Mouse (Mus musculus): ENCODE measurements at regions not wholly inside any gene's neighbourhood (a gene's known extent, or its start where the extent isn't known, plus 50 kb on each side); places are given as distances from the start of the nearest gene placed in this dataset.
"Not testable (repeated sequence)": the region's sequence is repeated elsewhere in the genome, so short reads cannot be mapped to it uniquely, and the experiment has no call there.

DNA sequence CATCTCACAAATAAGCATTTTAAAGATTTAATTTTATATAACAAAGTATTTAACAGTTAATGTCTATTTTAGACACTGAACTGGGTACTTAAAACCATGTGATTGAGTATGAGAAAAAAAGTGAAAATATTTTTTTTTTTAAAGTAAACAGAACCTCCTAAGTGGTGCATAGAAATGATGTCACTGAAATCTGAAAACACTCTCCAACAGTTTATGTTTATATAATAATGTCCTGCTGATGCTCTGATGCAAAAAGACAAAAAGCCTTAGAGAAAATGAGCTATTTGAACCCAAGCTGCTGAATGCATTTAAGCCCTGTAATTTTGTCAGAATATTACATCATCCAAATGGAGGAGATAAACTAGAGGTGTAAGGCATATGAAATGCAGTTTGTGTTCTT is 3447.1 kb downstream of the 9330182O14Rik start:
- DNase-seq (ENCODE audit: low read depth, low spot score), result no peak

DNA sequence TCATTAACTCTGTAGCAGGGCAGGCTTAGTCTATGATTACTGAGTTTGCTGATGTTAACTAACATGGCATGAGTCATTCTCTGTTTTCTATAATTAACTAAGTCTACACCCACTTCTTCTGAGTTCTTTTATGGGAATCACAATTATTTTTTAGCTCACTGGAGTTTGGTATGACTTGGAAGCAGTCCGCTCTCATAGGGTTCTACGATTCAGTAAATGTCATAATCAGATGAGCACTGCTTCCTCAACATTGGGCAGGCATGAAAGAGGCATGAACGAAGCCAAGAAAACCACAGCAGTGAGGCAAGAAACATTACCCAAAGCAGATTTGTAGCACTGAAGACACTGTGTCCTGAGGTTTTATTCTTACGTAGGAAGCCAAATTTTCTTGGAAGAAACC is 3451.6 kb downstream of the 9330182O14Rik start:
- no peak for DNase-seq (ENCODE audit: low read depth, low spot score)

DNA sequence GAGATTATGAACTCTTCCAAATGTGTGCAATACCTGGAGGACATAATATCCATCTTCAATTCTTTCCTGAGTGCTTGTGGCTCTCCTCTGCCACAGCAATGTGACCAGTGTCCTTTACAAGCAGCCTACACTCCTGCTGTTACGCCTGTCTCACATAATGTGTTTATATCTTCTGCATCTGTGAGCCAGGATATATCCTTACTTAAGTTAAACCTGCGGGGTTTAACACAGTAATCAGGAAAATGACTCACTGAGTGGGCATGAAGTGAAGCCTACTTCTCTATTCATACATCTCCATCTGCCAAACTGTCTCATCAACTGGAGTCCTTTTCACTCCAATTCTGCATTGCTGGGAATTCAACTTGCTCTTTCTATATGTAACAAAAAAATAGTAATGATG is 3453.9 kb downstream of the 9330182O14Rik start:
- DNase-seq (ENCODE audit: low read depth, low spot score), result no peak

DNA sequence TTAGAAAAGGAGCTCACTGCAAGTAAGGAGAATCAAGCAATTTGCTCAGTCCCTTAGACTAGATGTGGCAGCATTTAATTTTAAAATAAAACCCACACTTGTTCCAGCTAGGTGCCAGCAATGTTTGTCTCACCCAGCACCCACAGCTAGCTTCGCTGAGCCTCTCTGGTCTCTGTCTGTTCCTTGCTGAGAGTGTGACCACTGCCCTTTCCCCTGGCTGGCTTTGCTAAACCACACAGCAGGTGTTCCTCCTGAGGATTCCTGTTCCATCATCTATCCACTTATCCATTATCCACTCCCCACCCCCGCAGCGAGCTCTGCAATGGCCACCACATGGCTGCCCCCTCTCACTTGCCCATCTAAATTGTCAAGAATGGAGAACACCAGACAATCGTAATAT is 3473.5 kb downstream of the 9330182O14Rik start:
- no peak for DNase-seq (ENCODE audit: low read depth, low spot score)

DNA sequence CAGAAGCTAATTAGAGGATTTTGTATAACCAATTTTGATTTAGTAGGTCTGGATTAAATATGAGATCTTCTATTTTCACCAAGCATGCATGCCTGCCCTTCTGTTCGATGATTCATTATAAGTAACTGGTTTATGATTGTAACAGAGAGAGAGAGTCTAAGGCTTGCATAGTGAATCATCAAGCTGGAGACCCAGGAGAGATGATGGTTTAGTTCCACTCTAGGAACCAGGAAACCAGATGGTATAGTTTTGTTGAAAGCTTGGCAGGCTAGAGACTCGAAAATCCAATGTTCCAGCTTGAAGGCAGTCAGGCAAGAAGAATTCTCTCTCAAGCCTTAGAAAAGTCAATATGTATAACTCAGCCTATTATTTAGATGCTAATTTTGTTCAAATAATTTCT is 3475.7 kb downstream of the 9330182O14Rik start:
- no peak for DNase-seq (ENCODE audit: low read depth, low spot score)

DNA sequence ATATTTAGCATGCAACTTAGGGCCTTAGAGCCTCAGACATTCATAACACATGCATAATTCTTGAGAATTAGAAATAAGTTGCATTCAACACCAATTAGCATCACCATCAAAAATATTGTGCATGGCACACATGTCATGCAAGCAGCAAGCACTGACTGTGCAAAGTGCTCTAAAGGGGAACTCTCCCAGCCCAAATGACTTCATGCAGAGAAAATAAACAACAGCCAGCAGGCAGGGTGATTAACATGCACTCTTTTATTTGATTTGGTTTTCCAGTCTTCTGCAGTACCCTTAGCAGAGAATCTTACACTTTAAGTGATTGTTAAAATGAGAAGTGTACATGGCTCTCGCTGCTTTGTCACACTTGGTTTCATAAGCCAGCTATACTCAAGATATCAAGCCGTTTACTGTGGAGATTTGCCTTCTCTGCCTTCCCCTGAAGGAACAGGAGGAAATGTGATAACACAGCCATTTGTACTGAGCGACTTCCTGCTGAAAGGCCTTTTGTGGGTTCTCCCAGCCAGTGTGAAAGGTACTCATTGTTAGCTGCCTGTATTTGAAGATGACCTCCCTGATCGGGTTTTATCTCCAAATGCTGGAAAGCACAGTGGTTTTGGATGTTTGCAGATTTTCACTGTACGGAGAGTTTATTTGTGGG is 3480.0 kb downstream of the 9330182O14Rik start:
- DNase-seq (ENCODE audit: low read depth, low spot score), result no peak

DNA sequence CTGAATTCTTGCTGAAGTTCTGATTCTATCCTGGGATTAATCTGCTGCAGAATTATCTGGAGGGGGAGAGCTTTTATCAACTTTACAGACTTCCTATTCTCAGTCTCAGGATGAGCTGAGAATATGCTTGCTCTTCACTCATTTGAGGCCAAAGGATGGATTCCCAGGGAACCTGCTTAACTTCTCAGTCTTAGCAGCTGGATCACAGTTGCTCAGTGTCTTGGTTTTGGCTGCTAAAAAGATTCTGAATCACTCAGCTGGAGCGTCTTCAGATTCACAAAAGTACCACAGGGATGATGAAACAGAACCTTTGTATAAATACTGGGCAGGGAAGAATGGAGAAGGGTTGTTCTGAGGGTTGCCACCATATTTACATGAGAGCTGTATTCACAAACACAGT is 3481.6 kb downstream of the 9330182O14Rik start:
- no peak for DNase-seq (ENCODE audit: low read depth, low spot score)

DNA sequence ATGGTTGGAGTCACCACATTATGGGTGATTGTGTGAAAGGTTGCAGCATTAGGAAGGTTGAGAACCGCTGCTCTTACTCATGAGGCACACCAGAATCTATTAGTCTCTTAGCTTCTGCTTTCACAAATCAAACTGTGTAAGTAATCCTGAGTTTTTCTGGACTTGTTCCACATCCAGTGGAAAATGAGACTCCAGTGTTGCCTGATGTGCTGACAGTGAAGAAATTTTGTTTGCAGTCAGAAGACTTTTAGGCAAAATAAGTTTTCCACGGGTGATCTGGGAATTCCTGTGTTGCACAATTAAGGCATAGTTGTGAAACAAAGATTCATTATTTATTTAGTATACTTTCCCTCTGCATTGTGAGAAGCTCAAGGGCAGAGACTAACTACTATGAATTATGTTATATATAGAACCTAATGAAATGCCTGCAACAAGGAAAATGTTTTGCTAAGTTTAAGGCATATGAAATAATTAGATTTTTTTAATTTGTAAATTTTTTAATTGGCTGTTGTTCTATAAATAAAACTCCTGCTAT is 3490.3 kb downstream of the 9330182O14Rik start:
- no peak for DNase-seq (ENCODE audit: low read depth, low spot score)

DNA sequence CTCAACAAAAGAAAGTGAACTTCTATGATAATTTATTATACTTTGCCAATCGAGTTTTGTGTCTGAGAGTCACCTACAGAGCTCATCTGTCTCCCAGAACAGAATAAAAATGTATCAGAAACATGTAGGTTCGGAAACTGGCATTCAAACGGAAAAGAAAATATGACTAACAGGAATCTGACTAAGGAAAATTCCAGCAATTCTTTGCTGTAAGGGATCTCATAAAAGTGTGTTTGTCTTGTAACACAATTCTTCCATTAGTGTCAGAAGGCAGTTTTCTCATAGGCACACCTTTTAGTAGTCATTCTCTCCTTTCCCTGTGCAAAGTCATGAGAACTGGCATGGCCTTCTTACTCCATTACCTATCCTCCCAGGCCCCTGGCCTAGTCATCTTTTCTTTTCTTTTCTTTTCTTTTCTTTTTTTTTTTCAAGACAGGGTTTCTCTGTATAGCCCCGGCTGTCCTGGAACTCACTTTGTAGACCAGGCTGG is 3490.9 kb downstream of the 9330182O14Rik start:
- DNase-seq (ENCODE audit: low read depth, low spot score), result no peak

DNA sequence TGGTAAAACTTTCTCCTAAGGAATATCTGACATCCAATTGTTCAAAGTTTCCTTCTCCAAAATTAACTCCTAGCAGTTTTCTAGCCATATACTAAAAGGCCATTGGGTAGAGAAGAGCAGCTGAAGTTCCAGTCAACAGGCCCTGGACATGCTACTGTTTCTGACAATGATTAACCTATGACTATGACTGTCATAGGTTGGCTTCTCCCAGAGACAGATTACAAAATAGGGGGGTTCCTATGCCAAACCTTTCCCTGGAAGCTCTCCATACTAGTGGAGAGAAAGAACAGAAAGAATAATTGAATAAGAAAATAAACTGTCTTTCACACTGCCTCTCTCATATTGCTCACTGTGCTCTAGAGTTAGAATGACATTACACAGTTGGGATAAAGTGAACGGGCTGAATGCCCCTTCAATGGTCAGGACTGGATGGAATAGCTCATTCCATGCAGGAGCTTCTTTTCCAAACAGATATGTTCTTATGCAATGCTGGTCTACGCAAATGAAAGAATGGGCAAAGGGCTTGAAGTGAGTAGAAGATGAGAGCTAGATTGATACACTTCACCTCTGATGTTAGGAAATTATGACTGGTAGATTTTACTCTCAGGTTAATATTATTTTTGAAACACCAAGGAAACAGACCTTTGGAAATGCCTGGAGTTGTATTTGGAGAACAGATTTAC is 3516.8 kb downstream of the 9330182O14Rik start:
- DNase-seq (ENCODE audit: low read depth, low spot score), result no peak

DNA sequence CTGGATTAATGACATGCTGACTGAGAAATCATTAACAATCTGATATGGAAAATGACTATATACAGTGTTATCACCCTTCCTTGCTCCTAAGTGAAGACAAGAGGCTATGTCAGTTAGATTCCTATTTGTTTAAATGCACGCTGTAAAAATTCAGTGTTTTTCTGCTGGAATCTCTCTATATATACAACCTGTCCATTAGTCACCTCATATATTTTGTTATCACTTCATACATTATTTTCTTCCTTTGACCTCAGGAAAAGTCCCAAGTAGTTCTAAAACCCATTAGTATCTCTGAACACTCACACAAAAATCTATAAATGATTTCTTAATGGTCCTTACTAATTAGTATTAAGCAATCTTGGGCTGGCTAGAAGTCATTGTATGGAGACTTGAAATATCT is 3529.5 kb downstream of the 9330182O14Rik start:
- no peak for DNase-seq (ENCODE audit: low read depth, low spot score)

DNA sequence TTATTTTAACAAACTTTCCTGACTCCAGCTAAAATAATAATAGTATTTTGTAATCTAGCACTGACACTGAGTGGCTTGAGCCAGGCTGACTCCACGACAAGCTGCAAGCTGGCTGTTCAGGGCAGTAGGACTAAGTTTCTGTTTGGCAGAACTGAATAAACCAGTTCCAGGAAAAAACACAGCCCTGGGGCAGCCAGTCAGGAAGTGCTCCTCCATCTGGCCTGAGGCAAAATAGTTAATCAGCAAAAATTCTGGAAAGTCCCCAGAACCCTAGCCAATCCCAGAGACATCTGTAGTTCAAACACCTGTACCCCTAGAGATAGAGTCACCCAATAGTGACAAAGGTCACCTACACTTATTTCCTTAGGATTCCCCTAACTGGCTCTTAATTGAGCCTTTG is 3544.7 kb downstream of the 9330182O14Rik start:
- no peak for DNase-seq (ENCODE audit: low read depth, low spot score)

DNA sequence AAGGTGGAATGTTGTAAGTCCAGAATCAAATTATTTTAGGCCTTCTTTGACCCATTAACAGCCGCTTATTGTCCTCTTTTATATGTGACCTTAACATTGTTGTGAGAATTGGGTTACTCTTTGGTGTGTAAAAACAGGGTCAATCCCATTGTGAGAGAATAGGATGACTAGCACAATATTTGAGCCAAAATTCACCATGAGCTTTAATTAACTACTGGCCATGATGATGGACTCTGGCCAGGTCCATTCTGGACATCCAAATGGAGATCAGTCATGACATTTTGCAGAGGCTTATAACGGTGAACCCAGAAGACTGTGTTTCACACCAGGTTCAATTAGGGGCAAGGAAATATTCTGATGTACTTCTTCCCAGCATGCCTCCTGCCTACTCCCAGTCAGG is 3548.0 kb downstream of the 9330182O14Rik start:
- no peak for DNase-seq (ENCODE audit: low read depth, low spot score)

DNA sequence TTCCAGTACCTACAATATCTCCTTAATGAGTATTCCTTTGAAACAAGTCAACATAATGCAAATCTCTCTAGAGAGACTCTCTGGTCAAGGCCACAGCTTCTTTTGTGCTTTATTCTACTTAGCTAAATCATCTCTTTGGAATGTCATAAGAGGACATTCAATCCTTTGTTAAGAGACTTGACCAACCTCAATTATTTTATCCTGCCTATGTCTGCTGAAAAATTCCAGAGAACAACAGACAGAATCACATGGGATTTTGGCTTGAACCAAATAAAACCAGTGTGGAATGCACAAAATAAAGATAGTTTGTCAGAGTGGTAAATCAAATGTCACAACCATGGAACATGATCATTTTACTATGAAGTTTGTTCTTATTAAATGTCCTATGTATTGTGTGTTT is 3557.8 kb downstream of the 9330182O14Rik start:
- not testable (repeated sequence) for DNase-seq (ENCODE audit: low read depth, low spot score)

DNA sequence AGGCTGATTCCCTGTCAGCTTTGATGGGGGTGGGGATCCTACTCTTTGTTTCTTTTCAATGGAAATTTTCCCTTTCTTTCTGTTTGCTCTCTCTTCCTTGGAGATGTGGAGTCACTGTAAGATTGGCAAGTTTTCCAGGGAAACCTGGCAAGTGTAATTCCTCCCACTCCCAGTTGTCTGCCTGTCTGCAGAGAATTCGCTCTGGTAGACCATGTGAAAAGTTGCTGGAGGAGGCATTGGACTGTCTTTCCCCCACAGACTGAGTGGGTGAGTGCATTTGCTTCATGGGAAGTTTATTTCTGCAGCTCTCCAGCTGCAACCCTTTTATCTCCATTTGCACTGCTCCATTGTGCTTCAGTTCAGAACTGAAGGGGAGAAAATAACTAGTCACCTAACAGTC is 3561.3 kb downstream of the 9330182O14Rik start:
- DNase-seq (ENCODE audit: low read depth, low spot score), result no peak

DNA sequence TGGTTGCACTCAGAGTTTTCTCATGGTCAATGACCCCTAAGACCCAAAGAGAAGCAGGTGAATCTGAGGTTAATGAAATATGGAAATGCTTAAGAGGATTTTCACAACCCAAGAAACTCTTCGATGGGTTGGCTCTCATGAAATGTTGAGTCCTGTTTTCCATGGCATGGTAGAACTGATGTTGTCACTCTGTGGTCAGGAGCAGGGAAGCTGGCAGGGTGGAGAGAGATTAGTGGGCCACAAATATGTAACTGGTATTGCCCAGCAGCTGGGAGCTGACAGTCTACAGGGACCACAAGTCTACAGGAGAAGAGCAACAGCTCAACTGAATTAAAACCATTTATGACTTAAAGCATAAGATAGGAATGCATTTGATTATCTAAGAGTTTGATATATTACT is 3582.9 kb downstream of the 9330182O14Rik start:
- DNase-seq (ENCODE audit: low read depth, low spot score), result no peak

DNA sequence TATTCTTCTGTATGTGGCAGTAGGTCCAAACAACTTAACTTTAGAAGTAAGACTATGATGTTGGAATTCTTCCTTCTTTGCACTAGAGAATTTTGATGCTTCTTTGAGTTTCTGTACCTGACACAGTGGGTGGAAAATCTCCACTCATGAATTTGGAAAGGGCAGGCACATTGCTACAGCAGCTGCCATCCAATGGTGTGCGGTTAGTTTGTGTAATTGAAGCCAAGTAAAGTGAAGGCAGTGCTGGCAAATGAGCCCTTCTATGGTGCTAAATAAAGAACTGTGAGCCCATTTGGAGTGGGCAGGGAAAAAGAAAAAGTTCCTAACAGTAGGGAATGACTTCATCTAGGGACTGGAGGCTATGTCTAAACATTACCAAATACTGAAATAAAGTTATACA is 3583.4 kb downstream of the 9330182O14Rik start:
- DNase-seq (ENCODE audit: low read depth, low spot score), result no peak

DNA sequence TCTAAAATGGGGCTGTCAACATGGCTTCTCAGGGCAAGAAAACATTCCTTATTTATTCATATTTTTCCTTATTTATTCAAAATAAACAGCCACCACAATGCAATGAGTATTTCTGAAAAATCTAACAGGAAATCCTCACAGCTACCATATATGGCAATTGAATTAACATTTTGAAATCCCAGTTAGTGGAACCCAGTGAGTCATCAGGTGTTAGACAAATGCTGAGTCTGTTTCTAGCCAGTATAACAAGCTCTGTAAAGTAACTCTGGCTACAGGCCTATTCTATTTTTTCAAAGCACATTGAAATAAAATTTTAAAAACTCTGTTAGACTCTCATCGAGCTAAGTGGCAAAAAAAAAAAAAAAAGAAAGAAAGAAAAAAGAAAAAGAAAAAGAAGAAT is 3586.8 kb downstream of the 9330182O14Rik start:
- no peak for DNase-seq (ENCODE audit: low read depth, low spot score)

DNA sequence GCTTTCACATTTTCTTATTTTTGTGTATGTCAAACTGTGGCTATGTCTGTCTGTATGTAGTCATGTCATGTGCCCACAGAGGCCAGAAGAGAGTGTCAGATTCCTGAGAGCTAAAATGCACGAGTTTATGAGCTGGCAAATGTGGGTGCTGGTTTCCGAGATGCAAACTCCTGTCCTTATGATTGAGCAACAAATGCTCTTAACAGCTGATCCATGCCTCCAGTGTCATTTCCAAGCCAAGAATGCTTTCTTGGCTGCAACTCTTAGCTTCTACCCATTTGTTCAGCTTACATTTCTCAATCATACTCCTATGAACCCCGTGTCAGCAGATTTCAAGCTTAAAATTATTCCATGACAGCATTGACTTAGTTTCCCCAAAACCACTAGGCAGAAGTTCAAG is 3601.5 kb downstream of the 9330182O14Rik start:
- DNase-seq (ENCODE audit: low read depth, low spot score), result no peak

DNA sequence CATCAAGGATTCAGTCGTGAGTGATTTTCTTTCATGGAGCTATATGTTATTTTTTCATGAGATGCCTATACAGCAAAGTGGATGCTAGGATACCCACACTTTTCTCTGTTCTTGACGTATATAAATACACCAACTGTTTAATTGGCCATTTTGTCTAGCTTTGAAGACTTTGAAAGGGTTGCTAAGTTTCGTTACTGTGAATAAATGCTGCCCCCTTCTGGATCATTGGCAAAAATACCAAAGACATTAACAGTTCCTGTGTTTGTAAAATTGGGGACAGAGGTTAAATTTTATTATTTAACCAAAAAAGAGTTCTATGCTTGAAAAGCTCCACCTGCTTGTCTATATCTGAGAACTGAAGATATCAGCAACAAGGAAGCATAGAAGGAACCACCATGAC is 3624.1 kb downstream of the 9330182O14Rik start:
- peak; percentile 32 for DNase-seq (ENCODE audit: low read depth, low spot score)

DNA sequence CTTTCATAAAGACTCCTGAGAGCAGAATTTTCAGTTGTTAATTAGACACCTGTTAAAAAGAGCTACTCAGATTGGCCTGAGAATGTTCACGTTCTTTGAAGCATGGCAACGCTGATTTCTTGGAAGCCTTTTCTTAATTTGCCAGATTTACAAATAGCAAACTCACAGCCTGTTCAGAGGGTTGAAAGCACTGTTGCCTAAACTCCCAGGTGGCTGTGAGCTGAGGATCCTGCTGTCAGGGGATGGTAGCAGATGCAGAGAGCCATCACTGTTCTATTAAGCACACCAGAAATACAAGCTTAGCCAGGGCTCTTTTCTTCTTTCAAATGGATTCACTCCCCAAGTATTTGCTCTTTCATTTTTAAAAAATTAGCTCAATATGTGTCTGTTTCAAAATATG is 3630.4 kb downstream of the 9330182O14Rik start:
- no peak for DNase-seq (ENCODE audit: low read depth, low spot score)

DNA sequence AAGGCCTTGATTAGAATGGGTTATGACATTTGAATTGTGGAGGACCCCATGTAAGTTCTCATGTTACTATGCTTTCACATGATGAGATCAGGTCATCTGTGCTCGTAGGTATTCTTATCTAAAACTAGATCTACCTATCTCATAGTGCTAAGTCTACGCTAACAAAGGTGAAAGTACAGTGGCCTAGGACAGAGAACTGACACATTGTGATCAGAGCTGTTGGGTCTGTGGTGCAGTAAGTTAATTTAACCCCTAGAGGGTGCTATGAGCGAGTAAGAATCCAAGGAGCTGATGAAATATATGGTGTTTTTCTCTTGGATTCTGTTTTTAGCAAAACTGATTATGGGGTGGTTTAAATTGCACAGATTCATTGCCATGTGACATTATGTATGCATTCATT is 3638.6 kb downstream of the 9330182O14Rik start:
- peak; percentile 34 for DNase-seq (ENCODE audit: low read depth, low spot score)

DNA sequence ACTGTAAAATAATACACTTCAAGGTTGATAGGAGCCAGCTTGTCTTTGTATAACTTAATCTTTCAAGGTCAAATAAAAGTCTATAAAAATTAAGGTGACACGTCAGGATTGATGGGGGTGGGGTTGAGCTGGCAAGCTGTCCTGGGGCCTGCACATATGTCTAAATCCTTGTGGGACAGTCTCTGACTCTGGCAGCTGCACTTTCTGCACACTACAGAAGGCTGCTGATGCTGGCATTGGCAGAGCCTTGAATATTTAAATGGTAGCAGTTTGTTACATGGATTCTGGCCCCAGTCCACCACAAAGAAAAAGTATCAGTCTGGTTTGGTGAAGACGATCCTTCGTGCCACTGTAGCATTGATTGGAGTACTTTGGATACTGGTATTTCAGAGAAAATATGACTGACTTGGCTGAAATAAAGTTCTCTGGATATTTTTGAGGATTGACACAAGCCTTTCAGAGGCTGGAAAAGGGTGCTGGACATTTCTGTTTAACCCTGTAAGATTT is 3648.0 kb downstream of the 9330182O14Rik start:
- DNase-seq (ENCODE audit: low read depth, low spot score), result not testable (repeated sequence)

Measured in ES-CJ7 (cell line).